Mouse (Mus musculus): ENCODE results near the gene Gmfg.

Gmfg gene

GRCm38 (mm10) chr7:28436932-28437570 is at the start of gene Gmfg:
Gene Gmfg, plus strand, starts transcription at chr7:28437447.
- TF ChIP-seq GATA4 (IDR thresholded peaks at IDR 0.05; ENCODE audit: insufficient replicate concordance, low read length), result no peak

- TF ChIP-seq GATA4 (IDR thresholded peaks at IDR 0.05; ENCODE audit: insufficient replicate concordance, low read length), result no peak
These were observed 46.9 kb upstream of the Gmfg start for GRCm38 (mm10) chr7:28390331-28390730.

GRCm38 (mm10) chr7:28392429-28393271 is 44.6 kb upstream of the Gmfg start, which contains the start of the genes Med29 and Paf1:
Gene Med29, minus strand, starts transcription at chr7:28392708.
Gene Paf1, plus strand, starts transcription at chr7:28392951.
- no peak for TF ChIP-seq GATA4 (IDR thresholded peaks at IDR 0.05; ENCODE audit: insufficient replicate concordance, low read length)

- no peak for TF ChIP-seq GATA4 (IDR thresholded peaks at IDR 0.05; ENCODE audit: insufficient replicate concordance, low read length)
These were observed 43.8 kb upstream of the Gmfg start for GRCm38 (mm10) chr7:28393272-28393951.

- no peak for TF ChIP-seq GATA4 (IDR thresholded peaks at IDR 0.05; ENCODE audit: insufficient replicate concordance, low read length)
These were observed 41.8 kb upstream of the Gmfg start for GRCm38 (mm10) chr7:28395425-28395824.

GRCm38 (mm10) chr7:28398000-28398399 is 39.2 kb upstream of the Gmfg start:
- no peak for TF ChIP-seq GATA4 (IDR thresholded peaks at IDR 0.05; ENCODE audit: insufficient replicate concordance, low read length)

GRCm38 (mm10) chr7:28398696-28399340 is 38.4 kb upstream of the Gmfg start:
- TF ChIP-seq GATA4 (IDR thresholded peaks at IDR 0.05; ENCODE audit: insufficient replicate concordance, low read length), result no peak

- no peak for TF ChIP-seq GATA4 (IDR thresholded peaks at IDR 0.05; ENCODE audit: insufficient replicate concordance, low read length)
These were observed 36.2 kb upstream of the Gmfg start for GRCm38 (mm10) chr7:28401030-28401429.

- TF ChIP-seq GATA4 (IDR thresholded peaks at IDR 0.05; ENCODE audit: insufficient replicate concordance, low read length), result no peak
These were observed 35.3 kb upstream of the Gmfg start for GRCm38 (mm10) chr7:28401942-28402341.

- peak; percentile 88; the same call in 1 of the 2 replicates for TF ChIP-seq GATA4 (IDR thresholded peaks at IDR 0.05; ENCODE audit: insufficient replicate concordance, low read length)
These were observed 26.3 kb upstream of the Gmfg start for GRCm38 (mm10) chr7:28410841-28411475.

- TF ChIP-seq GATA4 (IDR thresholded peaks at IDR 0.05; ENCODE audit: insufficient replicate concordance, low read length), result no peak
These were observed 24.4 kb upstream of the Gmfg start for GRCm38 (mm10) chr7:28412826-28413225.

- no peak for TF ChIP-seq GATA4 (IDR thresholded peaks at IDR 0.05; ENCODE audit: insufficient replicate concordance, low read length)
These were observed 19.9 kb upstream of the Gmfg start for GRCm38 (mm10) chr7:28417368-28417767.

GRCm38 (mm10) chr7:28418096-28418670 is 19.1 kb upstream of the Gmfg start:
- no peak for TF ChIP-seq GATA4 (IDR thresholded peaks at IDR 0.05; ENCODE audit: insufficient replicate concordance, low read length)

GRCm38 (mm10) chr7:28419416-28419815 is 17.8 kb upstream of the Gmfg start:
- no peak for TF ChIP-seq GATA4 (IDR thresholded peaks at IDR 0.05; ENCODE audit: insufficient replicate concordance, low read length)

Measured in liver, adult (tissue).